Mouse (Mus musculus) neural tube, embryonic 14.5 days (tissue): ENCODE results near the gene Olfr888. TPM values are rescaled to one million over a fixed set of nuclear protein-coding genes. Genes with fewer than 3 reads are reported as not detected.

Experiments used
- ATAC-seq: fragments of 200-750 bp; cut with Nextera tagmentation; 2 replicates; pipeline ENCODE4 v1.8.0; 2017; ENCODE audit warnings: low read depth, mild to moderate bottlenecking, moderate TSS enrichment, moderate library complexity
- H3K27ac ChIP-seq: fragments of 300-500 bp; sonication (generic); 2 replicates; pipeline ENCODE4 v1.5.1; 2014; ENCODE audit warnings: low read depth, mild to moderate bottlenecking, control low read depth, low read length, moderate library complexity, mixed read lengths
- H3K27me3 ChIP-seq: fragments of 300-500 bp; sonication (generic); 2 replicates; pipeline ENCODE4 v1.6.1; 2014; ENCODE audit warnings: low read length; ENCODE audit not compliant: control insufficient read depth, insufficient read depth
- H3K36me3 ChIP-seq: fragments of 300-500 bp; sonication (generic); 2 replicates; pipeline ENCODE4 v1.6.1; 2014; ENCODE audit warnings: low read length, mixed read lengths; ENCODE audit not compliant: control insufficient read depth, insufficient read depth
- H3K4me1 ChIP-seq: fragments of 300-500 bp; sonication (generic); 2 replicates; pipeline ENCODE4 v1.6.1; 2014; ENCODE audit warnings: low read length; ENCODE audit not compliant: control insufficient read depth, insufficient read depth
- H3K4me2 ChIP-seq: fragments of 300-500 bp; sonication (generic); 2 replicates; pipeline ENCODE4 v1.6.1; 2014; ENCODE audit warnings: mild to moderate bottlenecking, low read depth, low read length, control low read depth
- H3K4me3 ChIP-seq: fragments of 300-500 bp; sonication (generic); 2 replicates; pipeline ENCODE4 v1.5.1; 2014; ENCODE audit warnings: low read depth, low read length, control low read depth, mixed read lengths
- H3K9ac ChIP-seq: fragments of 300-500 bp; sonication (generic); replicated peaks from 2 replicates; pipeline ENCODE4 v1.6.1; 2014; ENCODE audit warnings: low read depth, mild to moderate bottlenecking, control low read depth, low read length, mixed read lengths
- H3K9me3 ChIP-seq: fragments of 300-500 bp; sonication (generic); 2 replicates; pipeline ENCODE4 v1.6.1; 2016; ENCODE audit warnings: low read length; ENCODE audit not compliant: control insufficient read depth
- WGBS: fragments of 180-500 bp; shearing (Covaris S2); extraction: QIAGEN DNeasy Blood & Tissue Kit; methylation state at CpG from one replicate; pipeline ENCODE4 v1.1.7; 2014; 5-methylcytosine and 5-hydroxymethylcytosine counted together
- polyA plus RNA-seq: library from polyadenylated mRNA; unstranded; fragments of >200 nt; fragmentation: Nextera tagmentation; extraction: Ambion mirVana; gene quantifications from 2 replicates; pipeline ENCODE4 v1.2.1, GENCODE M21; 2014

Gene Olfr888
- not detected in 2 replicates for polyA plus RNA-seq

DNA sequence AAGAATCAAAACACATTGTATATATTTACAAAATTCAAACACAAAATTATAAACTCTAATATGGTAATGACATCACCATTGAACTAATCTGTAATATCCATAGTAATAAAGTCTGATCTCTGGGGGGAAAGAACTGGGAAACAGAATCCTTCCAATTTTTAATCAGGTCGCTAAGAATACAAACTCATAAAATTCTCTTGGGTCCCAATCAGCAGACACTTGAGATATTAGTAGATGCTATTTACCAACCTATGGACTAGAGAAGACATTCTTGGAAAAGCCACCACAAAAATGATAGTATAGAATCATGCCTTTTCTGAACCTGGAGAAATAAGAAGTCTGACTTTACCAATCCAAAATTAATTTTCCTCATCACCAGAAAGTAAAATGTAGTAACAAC, at the start of gene Olfr888:
TSS of gene Olfr888 (plus strand) at position 301 of the 400 bp plus-strand sequence.
- ATAC-seq, result no peak
- no peak within 1 kb of the TSS for H3K27ac ChIP-seq
- WGBS, result 80% methylated on average over 1 of the region's 1 CpGs
- H3K9ac ChIP-seq, result no peak within 1 kb of the TSS
- no peaks in the 10 kb centered on the region for H3K9me3 ChIP-seq
- no peak within 1 kb of the TSS for H3K4me3 ChIP-seq
- H3K4me2 ChIP-seq, result no peak within 1 kb of the TSS
- H3K36me3 ChIP-seq, result no peaks in the 10 kb centered on the region
- no peaks in the 10 kb centered on the region for H3K27me3 ChIP-seq
- H3K4me1 ChIP-seq, result no peaks in the 10 kb centered on the region

- no peaks in the 10 kb centered on the region for H3K4me1 ChIP-seq
- no peak within 1 kb of the TSS for H3K4me3 ChIP-seq
- no peak within 1 kb of the TSS for H3K4me2 ChIP-seq
- no peak within 1 kb of the TSS for H3K9ac ChIP-seq
- 93% methylated on average over 3 of the region's 3 CpGs for WGBS
- no peak for ATAC-seq
- no peaks in the 10 kb centered on the region for H3K9me3 ChIP-seq
- H3K27me3 ChIP-seq, result no peaks in the 10 kb centered on the region
- no peaks in the 10 kb centered on the region for H3K36me3 ChIP-seq
- H3K27ac ChIP-seq, result no peak within 1 kb of the TSS
These were observed 46.9 kb upstream of the Olfr888 start, which contains the start of gene Olfr885 for GRCm38 (mm10) chr9:38061022-38061421. TSS of gene Olfr885 (plus strand) at chr9:38061322.

DNA sequence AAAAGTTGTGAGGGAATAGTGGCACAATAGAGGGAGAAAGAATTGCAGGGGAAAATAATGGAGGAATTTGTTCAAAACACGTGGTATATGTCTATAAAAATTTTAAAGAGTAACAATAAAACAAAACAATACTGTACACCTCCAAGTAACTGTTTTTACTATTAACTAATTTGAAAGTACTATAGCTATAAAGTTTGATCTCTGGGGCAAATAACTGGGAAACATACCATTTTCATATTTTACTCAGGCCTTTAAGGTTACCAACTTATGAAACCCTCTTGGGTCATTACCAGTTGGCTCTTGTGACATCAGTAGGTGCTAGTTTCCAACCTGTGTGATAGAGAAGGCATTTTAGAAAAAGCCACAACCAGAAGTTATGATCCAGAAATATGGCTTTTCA, 24.2 kb upstream of the Olfr888 start, which contains the start of gene Olfr887:
TSS of gene Olfr887 (plus strand) at position 301 of the 400 bp plus-strand sequence.
- WGBS, result 89% methylated on average over 1 of the region's 1 CpGs

DNA sequence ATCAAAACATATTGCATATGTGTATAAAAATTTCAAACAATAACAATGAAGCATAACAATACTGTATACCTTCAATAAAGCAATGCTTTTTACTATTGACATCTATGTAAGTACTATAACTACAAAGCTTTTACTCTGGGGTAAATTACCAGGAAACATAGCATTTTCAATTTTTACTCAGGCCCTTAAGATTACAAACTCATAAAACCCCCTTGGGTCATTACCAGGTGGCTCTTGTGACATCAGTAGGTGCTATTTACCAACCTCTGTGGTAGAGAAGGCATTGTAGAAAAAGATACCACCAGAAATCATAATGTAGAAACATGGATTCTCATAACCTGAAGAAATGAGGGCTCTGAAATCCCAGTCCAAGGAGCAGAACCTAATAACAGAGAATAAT, 7.0 kb downstream of the Olfr888 start, which contains the start of gene Olfr889:
TSS of gene Olfr889 (plus strand) at position 301 of the 400 bp plus-strand sequence.
- H3K9me3 ChIP-seq, result no peaks in the 10 kb centered on the region
- H3K4me2 ChIP-seq, result no peak within 1 kb of the TSS
- no peaks in the 10 kb centered on the region for H3K27me3 ChIP-seq
- H3K4me1 ChIP-seq, result no peaks in the 10 kb centered on the region
- no peak within 1 kb of the TSS for H3K4me3 ChIP-seq
- ATAC-seq, result no peak
- no peak within 1 kb of the TSS for H3K27ac ChIP-seq
- H3K9ac ChIP-seq, result no peak within 1 kb of the TSS
- no peaks in the 10 kb centered on the region for H3K36me3 ChIP-seq

More for the DNA sequence above, 24.2 kb upstream of the Olfr888 start, which contains the start of gene Olfr887:
- H3K27me3 ChIP-seq, result no peaks in the 10 kb centered on the region
- H3K9ac ChIP-seq, result no peak within 1 kb of the TSS
- H3K27ac ChIP-seq, result no peak within 1 kb of the TSS
- H3K36me3 ChIP-seq, result no peaks in the 10 kb centered on the region
- H3K4me1 ChIP-seq, result no peaks in the 10 kb centered on the region
- no peak for ATAC-seq
- H3K9me3 ChIP-seq, result no peaks in the 10 kb centered on the region
- no peak within 1 kb of the TSS for H3K4me3 ChIP-seq
- H3K4me2 ChIP-seq, result no peak within 1 kb of the TSS

DNA sequence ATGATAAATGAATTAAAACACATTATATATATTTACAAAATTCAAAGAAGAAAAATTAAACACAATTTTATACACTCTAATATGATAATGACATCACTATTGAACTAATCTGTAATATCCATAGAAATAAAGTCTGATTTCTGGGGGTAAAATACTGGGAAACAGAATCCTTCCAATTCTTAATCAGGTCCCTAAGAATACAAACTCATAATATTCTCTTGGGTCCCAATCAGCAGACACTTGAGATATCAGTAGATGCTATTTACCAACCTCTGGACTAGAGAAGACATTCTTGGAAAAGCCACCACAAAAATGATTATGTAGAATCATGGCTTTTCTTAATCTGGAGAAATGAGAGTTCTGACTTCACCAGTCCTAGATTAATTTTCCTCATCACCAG, 34.3 kb downstream of the Olfr888 start, which contains the start of gene Olfr890:
TSS of gene Olfr890 (plus strand) at position 301 of the 400 bp plus-strand sequence.
- ATAC-seq, result no peak
- Histone ChIP-seq H3K9me3 (no peaks in the 10 kb centered on the region), H3K4me1 (no peaks in the 10 kb centered on the region), H3K27ac (no peak within 1 kb of the TSS), H3K4me2 (no peak within 1 kb of the TSS), H3K9ac (no peak within 1 kb of the TSS), H3K36me3 (no peaks in the 10 kb centered on the region), H3K27me3 (no peaks in the 10 kb centered on the region), H3K4me3 (no peak within 1 kb of the TSS)

Other genes with a start within 250 kb of the Olfr888 start
- gene Olfr145, start 211.4 kb upstream of the Olfr888 start, polyA plus RNA-seq, result not detected in 2 replicates
- gene Olfr878, start 190.3 kb upstream of the Olfr888 start, polyA plus RNA-seq, result not detected in 2 replicates
- not detected in 2 replicates for gene Olfr881, start 116.3 kb upstream of the Olfr888 start, polyA plus RNA-seq
- not detected in 2 replicates for gene Olfr883, start 82.3 kb upstream of the Olfr888 start, polyA plus RNA-seq
- not detected in 2 replicates for gene Olfr884, start 61.6 kb upstream of the Olfr888 start, polyA plus RNA-seq
- not detected in 2 replicates for gene Olfr885, start 46.8 kb upstream of the Olfr888 start, polyA plus RNA-seq
- not detected in 2 replicates for gene Olfr887, start 24.1 kb upstream of the Olfr888 start, polyA plus RNA-seq
- 0.04 TPM in 1 of 2 replicates, not detected in the other for gene Olfr889, start 7.1 kb downstream of the Olfr888 start, polyA plus RNA-seq
- gene Olfr890, start 34.4 kb downstream of the Olfr888 start, polyA plus RNA-seq, result not detected in 2 replicates
- gene Olfr891, start 72.7 kb downstream of the Olfr888 start, polyA plus RNA-seq, result not detected in 2 replicates
- not detected in 2 replicates for gene Olfr893, start 100.2 kb downstream of the Olfr888 start, polyA plus RNA-seq
- gene Olfr894, start 109.9 kb downstream of the Olfr888 start, polyA plus RNA-seq, result not detected in 2 replicates
- not detected in 2 replicates for gene Olfr143, start 144.6 kb downstream of the Olfr888 start, polyA plus RNA-seq
- not detected in 2 replicates for gene Olfr895, start 159.7 kb downstream of the Olfr888 start, polyA plus RNA-seq
- not detected in 2 replicates for gene Olfr896-ps1, start 183.0 kb downstream of the Olfr888 start, polyA plus RNA-seq
- gene Olfr25, start 220.9 kb downstream of the Olfr888 start, polyA plus RNA-seq, result not detected in 2 replicates
- not detected in 2 replicates for gene Olfr898, start 240.3 kb downstream of the Olfr888 start, polyA plus RNA-seq